Mouse (Mus musculus) liver, embryonic 16.5 days (tissue): ENCODE measurements around the gene Serpina9. TPM values are rescaled to one million over a fixed set of nuclear protein-coding genes. Genes with fewer than 3 reads are reported as not detected.
"Not testable (repeated sequence)": the region's sequence is repeated elsewhere in the genome, so short reads cannot be mapped to it uniquely, and the experiment has no call there.

Source experiments
- ATAC-seq: fragments of 200-750 bp; cut with Nextera tagmentation; 2 replicates; pipeline ENCODE4 v1.8.0; 2017; ENCODE audit warnings: low read depth, mild to moderate bottlenecking, moderate number of reproducible peaks, moderate library complexity
- H3K27ac ChIP-seq: fragments of 300-500 bp; sonication (generic); 2 replicates; pipeline ENCODE4 v1.5.1; 2014; ENCODE audit warnings: mild to moderate bottlenecking, low read length
- H3K27me3 ChIP-seq: fragments of 300-500 bp; sonication (generic); 2 replicates; pipeline ENCODE4 v1.6.1; 2014; ENCODE audit warnings: low read depth, low read length, mixed read lengths; ENCODE audit not compliant: control insufficient read depth, insufficient read depth
- H3K36me3 ChIP-seq: fragments of 300-500 bp; sonication (generic); 2 replicates; pipeline ENCODE4 v1.6.1; 2014; ENCODE audit warnings: mild to moderate bottlenecking; ENCODE audit not compliant: control insufficient read depth, insufficient read depth
- H3K4me1 ChIP-seq: fragments of 300-500 bp; sonication (generic); 2 replicates; pipeline ENCODE4 v1.6.1; 2014; ENCODE audit warnings: low read depth, low read length, mixed read lengths; ENCODE audit not compliant: control insufficient read depth
- H3K4me2 ChIP-seq: fragments of 300-500 bp; sonication (generic); 2 replicates; pipeline ENCODE4 v1.6.1; 2014; ENCODE audit warnings: low read depth, low read length, mixed read lengths
- H3K4me3 ChIP-seq: fragments of 300-500 bp; sonication (generic); 2 replicates; pipeline ENCODE4 v1.5.1; 2014; ENCODE audit warnings: low read depth, mild to moderate bottlenecking, low read length
- H3K9ac ChIP-seq: fragments of 300-500 bp; sonication (generic); 2 replicates; pipeline ENCODE4 v1.6.1; 2014; ENCODE audit warnings: low read depth, low read length
- H3K9me3 ChIP-seq: fragments of 300-500 bp; sonication (generic); replicated peaks from 2 replicates; pipeline ENCODE4 v1.6.1; 2016; ENCODE audit warnings: low read length; ENCODE audit not compliant: control insufficient read depth
- WGBS: fragments of 180-500 bp; shearing (Covaris S2); extraction: QIAGEN DNeasy Blood & Tissue Kit; methylation state at CpG from one replicate; pipeline ENCODE4 v1.1.7; 2014; ENCODE audit not compliant: insufficient replicate concordance; 5-methylcytosine and 5-hydroxymethylcytosine counted together
- polyA plus RNA-seq: library from polyadenylated mRNA; unstranded; fragments of >200 nt; fragmentation: Nextera tagmentation; extraction: Ambion mirVana; gene quantifications from 2 replicates; pipeline ENCODE4 v1.2.1, GENCODE M21; 2015

The Serpina9 gene
- polyA plus RNA-seq, 1 experiment from 2014 or later: not detected

- H3K36me3 ChIP-seq: no peaks in the 10 kb centered on the region
- no peak overlapping the region for H3K4me3 ChIP-seq
- H3K27me3 ChIP-seq: no peaks in the 10 kb centered on the region
- H3K4me1 ChIP-seq: no peaks in the 10 kb centered on the region; the same call in 1 of the 2 replicates
- ATAC-seq: no peak
- H3K9me3 ChIP-seq: no peaks in the 10 kb centered on the region; the same call in 1 of the 2 replicates
- H3K9ac ChIP-seq: no peak overlapping the region
- no peak overlapping the region for H3K4me2 ChIP-seq
- H3K27ac ChIP-seq: no peak overlapping the region
- 72% methylated on average over 8 of the region's 8 CpGs for WGBS
These were observed 50.7 kb downstream of the Serpina9 start for GRCm38 (mm10) chr12:103962860-103963259.

GRCm38 (mm10) chr12:103962337-103962736, 51.2 kb downstream of the Serpina9 start:
- Histone ChIP-seq H3K4me1 (no peaks in the 10 kb centered on the region; the same call in 1 of the 2 replicates), H3K36me3 (no peaks in the 10 kb centered on the region), H3K27ac (no peak overlapping the region), H3K27me3 (no peaks in the 10 kb centered on the region), H3K4me2 (no peak overlapping the region), H3K9me3 (no peaks in the 10 kb centered on the region; the same call in 1 of the 2 replicates), H3K9ac (no peak overlapping the region), H3K4me3 (no peak overlapping the region)
- no peak for ATAC-seq
- 54% methylated on average over 5 of the region's 5 CpGs for WGBS

DNA sequence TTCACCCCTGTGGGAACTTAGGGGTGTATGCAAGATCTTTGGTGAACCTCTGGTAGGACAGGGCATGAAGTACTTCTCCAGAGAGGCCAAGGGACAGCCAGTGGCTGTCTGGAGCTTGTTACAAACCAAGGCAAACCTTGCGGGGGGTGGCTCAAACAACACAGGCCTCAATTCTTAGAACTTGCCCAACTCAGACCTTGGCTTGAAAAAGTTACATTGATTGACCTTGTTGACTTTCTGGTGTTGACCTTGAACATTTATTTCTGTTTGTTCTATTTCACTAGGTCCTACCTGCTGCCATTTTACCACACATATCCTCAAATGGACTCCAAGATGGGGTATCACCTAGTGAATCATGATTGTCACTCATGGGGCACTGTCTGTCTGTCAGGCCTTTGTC, 51.8 kb downstream of the Serpina9 start:
- H3K27me3 ChIP-seq: no peaks in the 10 kb centered on the region
- H3K9me3 ChIP-seq: no peaks in the 10 kb centered on the region; the same call in 1 of the 2 replicates
- H3K4me2 ChIP-seq: no peak overlapping the region
- ATAC-seq: peak; percentile 12; the same call in 1 of the 2 replicates
- no peaks in the 10 kb centered on the region; the same call in 1 of the 2 replicates for H3K4me1 ChIP-seq
- 64% methylated on average over 1 of the region's 1 CpGs for WGBS
- no peak overlapping the region for H3K9ac ChIP-seq
- H3K27ac ChIP-seq: no peak overlapping the region
- no peaks in the 10 kb centered on the region for H3K36me3 ChIP-seq
- no peak overlapping the region for H3K4me3 ChIP-seq

DNA sequence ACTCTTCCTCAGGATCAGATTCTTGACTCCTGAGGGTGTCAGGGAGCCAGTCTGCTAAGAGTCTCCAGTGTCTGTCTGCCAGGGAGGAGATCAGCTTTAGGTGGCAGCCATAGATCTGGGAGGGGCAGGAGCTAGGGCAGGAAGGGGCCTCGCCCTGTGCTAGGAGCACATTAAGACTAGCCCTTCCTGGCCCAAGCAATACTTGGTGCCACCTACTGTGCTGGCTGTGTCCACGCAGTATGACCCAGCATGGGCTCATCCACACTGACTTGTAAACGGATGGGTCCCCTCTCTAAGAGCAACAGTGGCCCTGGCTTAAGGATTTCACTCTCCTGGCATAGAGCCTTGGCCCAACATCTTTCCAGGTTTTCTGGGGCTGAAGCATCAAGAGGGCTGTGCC, 54.8 kb downstream of the Serpina9 start, which contains the start of gene Serpina1e:
Gene Serpina1e, minus strand, starts transcription at position 178 of the 400 bp plus-strand sequence.
- H3K9ac ChIP-seq: no peak within 1 kb of the TSS
- no peak within 1 kb of the TSS for H3K4me2 ChIP-seq
- ATAC-seq: no peak
- no peak within 1 kb of the TSS for H3K27ac ChIP-seq
- no peaks in the 10 kb centered on the region for H3K27me3 ChIP-seq
- H3K9me3 ChIP-seq: no peaks in the 10 kb centered on the region
- H3K4me3 ChIP-seq: no peak within 1 kb of the TSS
- 55% methylated on average over 3 of the region's 3 CpGs for WGBS
- no peaks in the 10 kb centered on the region for H3K36me3 ChIP-seq
- H3K4me1 ChIP-seq: no peaks in the 10 kb centered on the region; the same call in 1 of the 2 replicates

DNA sequence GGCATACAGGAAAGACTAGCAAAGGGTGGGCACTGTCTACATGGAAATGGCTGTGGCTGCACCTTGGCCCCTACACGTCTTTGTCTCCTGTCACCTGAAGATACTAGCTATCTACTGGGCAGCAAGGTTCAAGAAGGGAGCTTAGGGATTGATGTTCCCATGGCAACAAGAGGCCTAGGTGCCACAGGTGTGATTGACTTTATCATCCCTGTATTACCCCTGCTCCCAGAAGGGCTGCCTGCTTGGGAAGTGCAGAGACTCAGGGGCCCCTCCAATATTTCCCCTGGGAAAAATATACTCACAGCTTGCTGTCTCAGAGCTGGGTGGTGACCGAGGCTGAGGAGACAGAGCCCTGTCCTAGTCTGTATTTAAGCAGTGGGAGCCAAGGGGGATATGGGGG, 57.0 kb downstream of the Serpina9 start:
- WGBS: 36% methylated on average over 2 of the region's 2 CpGs
- H3K4me3 ChIP-seq: peak overlapping the region; percentile 27
- not testable (repeated sequence) for H3K27ac ChIP-seq, H3K27me3 ChIP-seq, H3K9ac ChIP-seq, H3K9me3 ChIP-seq, ATAC-seq, H3K4me2 ChIP-seq, H3K4me1 ChIP-seq, H3K36me3 ChIP-seq

DNA sequence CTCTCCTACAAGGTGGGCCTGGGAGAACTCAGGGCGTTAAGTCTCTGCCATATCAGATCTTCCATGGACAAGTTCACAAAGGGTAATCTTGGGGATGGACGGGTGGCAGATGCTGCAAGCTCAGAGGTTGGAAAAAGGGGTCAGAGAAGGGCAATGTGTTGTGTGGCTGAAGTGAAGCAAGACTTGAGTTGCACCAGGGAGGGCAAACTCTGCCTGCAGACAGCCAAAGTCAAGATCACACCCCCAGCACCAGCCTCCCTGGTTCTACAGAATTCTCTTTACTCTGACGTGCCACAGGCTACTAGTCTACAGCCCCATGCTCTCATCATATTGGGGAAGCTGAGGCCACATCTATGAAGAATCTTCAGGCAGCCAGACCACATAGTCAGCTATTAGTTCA, 60.6 kb downstream of the Serpina9 start:
- not testable (repeated sequence) for H3K27ac ChIP-seq, H3K4me2 ChIP-seq, ATAC-seq, H3K9me3 ChIP-seq, H3K36me3 ChIP-seq, H3K4me3 ChIP-seq, H3K9ac ChIP-seq, H3K27me3 ChIP-seq, H3K4me1 ChIP-seq
- WGBS: 54% methylated on average over 3 of the region's 3 CpGs

DNA sequence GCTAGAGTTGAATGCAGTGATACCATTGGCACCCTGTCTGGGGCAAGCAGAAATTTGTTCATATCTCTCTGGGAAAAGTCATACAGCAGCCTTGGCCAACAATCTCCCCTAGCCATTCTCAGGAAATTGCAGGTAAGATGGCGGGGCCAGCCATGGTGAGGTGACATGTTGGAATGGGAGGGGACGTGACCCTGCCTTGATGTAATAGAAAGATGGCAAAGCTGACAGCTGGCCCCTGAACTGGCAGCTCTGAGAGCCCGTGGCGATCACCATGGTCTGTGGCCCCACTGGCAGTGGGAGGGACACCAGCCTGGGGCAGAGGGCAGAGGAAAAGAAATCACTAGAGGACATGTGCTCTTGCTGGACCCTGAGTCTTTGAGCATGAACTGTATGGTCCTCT, 67.3 kb downstream of the Serpina9 start:
- H3K4me3 ChIP-seq: no peak overlapping the region
- no peak for ATAC-seq
- H3K4me1 ChIP-seq: no peaks in the 10 kb centered on the region
- H3K36me3 ChIP-seq: no peaks in the 10 kb centered on the region
- no peak overlapping the region for H3K27ac ChIP-seq
- WGBS: 68% methylated on average over 4 of the region's 4 CpGs
- H3K4me2 ChIP-seq: no peak overlapping the region
- H3K27me3 ChIP-seq: no peaks in the 10 kb centered on the region
- no peak overlapping the region for H3K9ac ChIP-seq
- H3K9me3 ChIP-seq: no peaks in the 10 kb centered on the region

Other genes with a start within 250 kb of the Serpina9 start
- gene Serpina1d, start 240.2 kb downstream of the Serpina9 start, polyA plus RNA-seq: 566 and 660 TPM in 2 replicates
- 1,316 and 1,448 TPM in 2 replicates for gene Serpina1b, start 183.4 kb downstream of the Serpina9 start, polyA plus RNA-seq
- gene Serpina1a, start 150.2 kb downstream of the Serpina9 start, polyA plus RNA-seq: 1,052 and 1,237 TPM in 2 replicates
- 574 and 660 TPM in 2 replicates for gene Serpina1c, start 108.9 kb downstream of the Serpina9 start, polyA plus RNA-seq
- gene Serpina1e, start 54.8 kb downstream of the Serpina9 start, polyA plus RNA-seq: 582 and 639 TPM in 2 replicates
- gene Serpina11, start 23.8 kb downstream of the Serpina9 start, polyA plus RNA-seq: 23.6 and 23.7 TPM in 2 replicates
- 0.07 TPM in 1 of 2 replicates, not detected in the other for gene Serpina12, start 30.7 kb upstream of the Serpina9 start, polyA plus RNA-seq
- 0.09 and 0.13 TPM in 2 replicates for gene Serpina5, start 87.4 kb upstream of the Serpina9 start, polyA plus RNA-seq
- gene Serpina3a, start 99.0 kb upstream of the Serpina9 start, polyA plus RNA-seq: not detected in 2 replicates
- gene Serpina3b, start 114.2 kb upstream of the Serpina9 start, polyA plus RNA-seq: 0.17 and 0.23 TPM in 2 replicates
- gene Serpina3c, start 140.1 kb upstream of the Serpina9 start, polyA plus RNA-seq: 0.04 TPM in 1 of 2 replicates, not detected in the other
- 0.27 and 0.28 TPM in 2 replicates for gene Serpina3f, start 200.8 kb upstream of the Serpina9 start, polyA plus RNA-seq
- gene Serpina3g, start 222.5 kb upstream of the Serpina9 start, polyA plus RNA-seq: 1.9 and 2.7 TPM in 2 replicates
- 0.16 and 0.35 TPM in 2 replicates for gene Serpina3i, start 249.4 kb upstream of the Serpina9 start, polyA plus RNA-seq